In the genomic region with DNA sequence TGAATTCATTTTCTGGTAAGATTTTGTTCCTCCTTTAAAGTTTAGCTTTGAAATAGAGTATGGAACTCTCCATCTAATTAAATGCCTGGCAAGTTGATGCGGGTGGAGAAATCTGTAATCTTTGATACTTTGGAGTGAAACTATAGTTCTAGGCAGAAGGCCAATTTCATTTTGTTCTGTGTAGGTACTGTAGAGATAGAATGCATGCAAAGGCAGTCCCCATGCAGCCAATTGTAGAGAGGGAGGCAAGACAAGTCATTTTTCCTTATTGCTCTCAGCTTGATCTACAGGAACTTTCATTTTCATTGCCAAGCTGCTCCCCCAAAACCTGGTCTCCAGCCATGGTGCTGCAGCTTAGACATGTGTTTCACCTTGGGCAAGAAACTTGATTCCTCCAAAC, we compare ENCODE assay signal across 27 mouse cellular contexts.
"Had no signal": no experiment of that assay in that cellular context is flagged by ENCODE, and none has a peak within 500 bp of the region (broad histone marks: within the 10 kb centered on the region; RNA-seq: fewer than 3 reads in every experiment).

No protein-coding gene starts in this region.

- H3K4me1 ChIP-seq: heart, embryonic 10.5 days; heart, embryonic 12.5 days; hindbrain, embryonic 13.5 days; hindbrain, embryonic 15.5 days; kidney, embryonic 15.5 days; limb, embryonic 12.5 days; limb, embryonic 15.5 days; liver, embryonic 12.5 days had no signal

- H3K9me3 ChIP-seq: heart, embryonic 10.5 days; heart, embryonic 12.5 days; hindbrain, embryonic 13.5 days; hindbrain, embryonic 15.5 days; kidney, embryonic 15.5 days; limb, embryonic 12.5 days; limb, embryonic 15.5 days; liver, embryonic 12.5 days had no signal

- ATAC-seq: hindbrain, postnatal 0 days; intestine, embryonic 16.5 days; liver, embryonic 12.5 days had no signal

- H3K36me3 ChIP-seq: heart, embryonic 10.5 days; heart, embryonic 12.5 days; hindbrain, embryonic 13.5 days; hindbrain, embryonic 15.5 days; kidney, embryonic 15.5 days; limb, embryonic 12.5 days; limb, embryonic 15.5 days; liver, embryonic 12.5 days had no signal

- H3K4me2 ChIP-seq: heart, embryonic 12.5 days; hindbrain, embryonic 13.5 days; hindbrain, embryonic 15.5 days; kidney, embryonic 15.5 days; limb, embryonic 12.5 days; limb, embryonic 15.5 days; liver, embryonic 12.5 days had no signal

- DNase-seq: gastrocnemius, adult 2 months; gastrocnemius, postnatal 10 days; gastrocnemius, postnatal 25 days; heart, adult 18-20 months; heart, postnatal 10 days; heart, postnatal 36 days; kidney, adult 11 months; kidney, adult 2 months; kidney, adult 9 months; kidney, postnatal 14 days; kidney, postnatal 36 days; layer of hippocampus, adult 9-11 months; layer of hippocampus, postnatal 36 days; left cerebral cortex, postnatal 4 days had no signal

- H3K4me3 ChIP-seq: gastrocnemius, adult 2 months; heart, embryonic 10.5 days; heart, embryonic 12.5 days; hindbrain, embryonic 13.5 days; hindbrain, embryonic 15.5 days; kidney, embryonic 15.5 days; left cerebral cortex, adult 2 months; limb, embryonic 12.5 days; limb, embryonic 15.5 days; liver, embryonic 12.5 days had no signal

- H3K27me3 ChIP-seq: heart, embryonic 12.5 days; hindbrain, embryonic 13.5 days; hindbrain, embryonic 15.5 days; kidney, embryonic 15.5 days; limb, embryonic 12.5 days; limb, embryonic 15.5 days; liver, embryonic 12.5 days had no signal

- H3K9ac ChIP-seq: heart, embryonic 12.5 days; hindbrain, embryonic 13.5 days; hindbrain, embryonic 15.5 days; kidney, embryonic 15.5 days; limb, embryonic 12.5 days; limb, embryonic 15.5 days; liver, embryonic 12.5 days; liver, embryonic 14.5 days had no signal

- H3K27ac ChIP-seq: gastrocnemius, adult 2 months; heart, embryonic 10.5 days; hindbrain, embryonic 13.5 days; hindbrain, embryonic 15.5 days; hindbrain, postnatal 0 days; kidney, embryonic 15.5 days; kidney, postnatal 0 days; left cerebral cortex, adult 2 months; limb, embryonic 12.5 days; limb, embryonic 15.5 days; liver, embryonic 12.5 days; liver, embryonic 14.5 days had no signal
